Mouse (Mus musculus): ENCODE results near the gene Defb43. TPM values are rescaled to one million over a fixed set of nuclear protein-coding genes. Genes with fewer than 3 reads are reported as not detected.

Defb43 gene
- not detected in 2 replicates for polyA plus RNA-seq (2015; fragmentation: Nextera tagmentation; extraction: Ambion mirVana)

DNA sequence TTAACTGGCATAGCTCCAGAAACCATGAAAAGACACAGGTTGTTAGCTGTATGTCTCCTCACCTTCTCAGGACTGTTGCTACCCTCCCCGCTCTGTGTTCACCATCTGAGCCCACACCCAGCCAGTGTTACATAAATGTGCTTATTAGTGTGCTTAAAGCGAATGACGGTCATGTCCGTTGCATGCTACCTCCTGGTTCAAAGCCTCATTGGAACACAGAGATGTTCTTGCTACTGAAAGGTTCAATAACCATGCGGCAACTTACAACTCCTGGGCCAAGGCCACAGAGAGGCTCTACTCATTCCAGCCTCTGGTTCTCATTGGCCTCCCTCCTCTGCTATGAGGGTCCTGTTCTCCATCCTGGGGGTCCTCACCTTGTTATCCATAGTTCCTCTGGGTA is at the start of gene Defb43:
Gene Defb43, plus strand, starts transcription at position 301 of the 400 bp plus-strand sequence.
- Histone ChIP-seq H3K9me3 (no peaks in the 10 kb centered on the region), H3K4me2 (no peak within 1 kb of the TSS), H3K4me1 (replicated peaks) (no peaks in the 10 kb centered on the region), H3K4me3 (no peak within 1 kb of the TSS), H3K36me3 (no peaks in the 10 kb centered on the region), H3K27ac (replicated peaks) (no peak within 1 kb of the TSS), H3K27me3 (no peaks in the 10 kb centered on the region), H3K9ac (no peak within 1 kb of the TSS)
- ATAC-seq (ENCODE audit: low read depth), result no peak
- WGBS, result 96% methylated on average over 5 of the region's 5 CpGs

GRCm38 (mm10) chr14:62963632-62964031 is 47.9 kb upstream of the Defb43 start:
- ATAC-seq (ENCODE audit: low read depth), result no peak
- Histone ChIP-seq H3K9ac (no peak overlapping the region), H3K4me3 (no peak overlapping the region), H3K9me3 (no peaks in the 10 kb centered on the region; the same call in 1 of the 2 replicates), H3K27me3 (no peaks in the 10 kb centered on the region), H3K36me3 (peaks cover 20% of the 10 kb centered on the region), H3K4me2 (no peak overlapping the region), H3K4me1 (replicated peaks) (peaks cover 12% of the 10 kb centered on the region), H3K27ac (replicated peaks) (no peak overlapping the region)
- 82% methylated on average over 4 of the region's 4 CpGs for WGBS

GRCm38 (mm10) chr14:62965342-62965741 is 46.2 kb upstream of the Defb43 start:
- no peak overlapping the region for H3K27ac ChIP-seq (replicated peaks)
- no peaks in the 10 kb centered on the region for H3K27me3 ChIP-seq
- H3K9me3 ChIP-seq, result no peaks in the 10 kb centered on the region
- H3K4me3 ChIP-seq, result no peak overlapping the region
- H3K9ac ChIP-seq, result peak overlapping the region; percentile 22; the same call in 1 of the 2 replicates
- no peak overlapping the region; the same call in 1 of the 2 replicates for H3K4me2 ChIP-seq
- ATAC-seq (ENCODE audit: low read depth), result no peak
- 88% methylated on average over 5 of the region's 5 CpGs for WGBS
- peaks cover 12% of the 10 kb centered on the region for H3K4me1 ChIP-seq (replicated peaks)
- H3K36me3 ChIP-seq, result peaks cover 9% of the 10 kb centered on the region

DNA sequence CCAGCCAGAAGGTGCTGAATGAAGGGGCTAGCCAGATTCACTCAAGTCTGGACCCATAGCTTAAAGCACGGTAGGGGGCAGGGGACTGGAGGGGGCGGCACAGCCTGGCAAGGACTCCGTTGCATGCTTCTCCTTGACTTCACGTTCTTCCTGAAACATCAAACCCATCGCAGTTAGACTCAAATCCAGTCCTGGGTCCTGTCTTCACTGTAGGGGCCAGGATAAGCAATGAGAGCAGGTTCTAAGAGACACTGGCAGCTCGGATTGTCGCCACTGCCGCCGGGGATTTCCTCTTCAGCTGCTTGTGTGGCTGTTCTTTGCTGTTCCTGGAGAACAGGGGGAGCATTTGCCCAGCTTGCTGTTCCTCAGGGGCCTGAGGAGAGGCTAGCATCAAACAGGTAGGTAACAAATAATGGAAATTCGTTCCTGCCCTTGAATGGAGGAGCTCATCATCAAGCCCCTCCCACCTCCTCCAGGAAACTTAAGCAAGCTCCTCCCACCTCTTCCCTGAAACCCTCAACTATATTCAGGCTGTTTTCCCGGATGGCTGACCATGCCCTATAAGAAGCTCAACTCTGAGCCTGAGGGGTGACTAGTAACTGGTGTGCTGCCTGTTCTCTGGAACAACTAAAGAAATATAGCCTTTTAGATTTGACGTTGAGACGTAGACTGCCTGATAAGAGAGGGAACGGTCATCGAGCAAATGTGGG is 45.6 kb upstream of the Defb43 start:
- H3K27ac ChIP-seq (replicated peaks), result no peak overlapping the region
- H3K9me3 ChIP-seq, result no peaks in the 10 kb centered on the region
- no peak for ATAC-seq (ENCODE audit: low read depth)
- peak overlapping the region; percentile 23 for H3K4me3 ChIP-seq
- peaks cover 6% of the 10 kb centered on the region for H3K36me3 ChIP-seq
- peaks cover 12% of the 10 kb centered on the region for H3K4me1 ChIP-seq (replicated peaks)
- no peaks in the 10 kb centered on the region for H3K27me3 ChIP-seq
- 19% methylated on average over 15 of the region's 15 CpGs for WGBS
- H3K4me2 ChIP-seq, result peak overlapping the region; percentile 49
- peak overlapping the region; percentile 22; the same call in 1 of the 2 replicates for H3K9ac ChIP-seq

- H3K9me3 ChIP-seq, result no peaks in the 10 kb centered on the region
- H3K4me2 ChIP-seq, result no peak overlapping the region
- H3K4me3 ChIP-seq, result no peak overlapping the region
- 11% methylated on average over 5 of the region's 5 CpGs for WGBS
- ATAC-seq (ENCODE audit: low read depth), result no peak
- H3K27ac ChIP-seq (replicated peaks), result no peak overlapping the region
- H3K36me3 ChIP-seq, result no peaks in the 10 kb centered on the region
- H3K4me1 ChIP-seq (replicated peaks), result no peaks in the 10 kb centered on the region; the same call in 1 of the 2 replicates
- no peak overlapping the region for H3K9ac ChIP-seq
- no peaks in the 10 kb centered on the region for H3K27me3 ChIP-seq
These were observed 36.5 kb upstream of the Defb43 start for GRCm38 (mm10) chr14:62975046-62975445.

GRCm38 (mm10) chr14:62979815-62980214 is 31.8 kb upstream of the Defb43 start:
- Histone ChIP-seq H3K4me2 (no peak overlapping the region), H3K9me3 (peaks cover 4% of the 10 kb centered on the region; the same call in 1 of the 2 replicates), H3K36me3 (no peaks in the 10 kb centered on the region), H3K9ac (no peak overlapping the region), H3K4me3 (no peak overlapping the region), H3K27ac (replicated peaks) (no peak overlapping the region), H3K4me1 (replicated peaks) (no peaks in the 10 kb centered on the region), H3K27me3 (no peaks in the 10 kb centered on the region)
- ATAC-seq (ENCODE audit: low read depth), result no peak
- WGBS, result 83% methylated on average over 1 of the region's 1 CpGs

GRCm38 (mm10) chr14:62984410-62984809 is 27.2 kb upstream of the Defb43 start, which contains the start of gene Defb48:
Defb48 (minus strand) TSS chr14:62984510.
- H3K36me3 ChIP-seq, result no peaks in the 10 kb centered on the region
- 74% methylated on average over 1 of the region's 1 CpGs for WGBS
- ATAC-seq (ENCODE audit: low read depth), result no peak

DNA sequence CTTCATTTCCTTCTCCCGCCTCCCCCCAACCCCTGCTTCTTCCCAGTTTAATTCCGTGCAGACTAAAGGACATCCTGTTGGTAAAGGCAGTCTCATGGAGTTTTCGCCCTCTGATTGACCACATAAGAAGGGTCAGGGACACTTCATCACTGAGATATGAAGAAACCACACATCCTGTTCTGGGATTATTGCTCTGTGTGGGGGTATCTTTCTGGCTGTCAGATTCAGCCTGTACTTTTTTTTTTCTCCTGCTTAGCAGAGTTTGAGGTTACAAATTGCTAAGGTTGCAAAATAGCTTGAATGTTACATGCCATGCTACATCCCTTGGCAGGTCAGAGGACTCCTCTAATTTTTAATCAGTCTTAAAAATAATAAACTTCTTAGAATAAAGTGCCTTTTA is 20.3 kb upstream of the Defb43 start:
- Histone ChIP-seq H3K9me3 (no peaks in the 10 kb centered on the region), H3K27ac (replicated peaks) (no peak overlapping the region), H3K9ac (no peak overlapping the region), H3K36me3 (no peaks in the 10 kb centered on the region), H3K4me2 (no peak overlapping the region), H3K27me3 (no peaks in the 10 kb centered on the region), H3K4me1 (replicated peaks) (no peaks in the 10 kb centered on the region), H3K4me3 (no peak overlapping the region)
- WGBS, result 82% methylated on average over 3 of the region's 3 CpGs
- no peak for ATAC-seq (ENCODE audit: low read depth)

More at GRCm38 (mm10) chr14:62984410-62984809, 27.2 kb upstream of the Defb43 start, which contains the start of gene Defb48:
- Histone ChIP-seq H3K9ac (no peak within 1 kb of the TSS), H3K4me3 (no peak within 1 kb of the TSS), H3K27ac (replicated peaks) (no peak within 1 kb of the TSS), H3K27me3 (no peaks in the 10 kb centered on the region), H3K4me2 (no peak within 1 kb of the TSS), H3K9me3 (peaks cover 4% of the 10 kb centered on the region; the same call in 1 of the 2 replicates), H3K4me1 (replicated peaks) (no peaks in the 10 kb centered on the region)

- H3K9ac ChIP-seq, result no peak overlapping the region
- no peak for ATAC-seq (ENCODE audit: low read depth)
- no peaks in the 10 kb centered on the region for H3K27me3 ChIP-seq
- no peaks in the 10 kb centered on the region for H3K36me3 ChIP-seq
- no peak overlapping the region for H3K27ac ChIP-seq (replicated peaks)
- WGBS, result 67% methylated on average over 7 of the region's 7 CpGs
- H3K4me1 ChIP-seq (replicated peaks), result no peaks in the 10 kb centered on the region
- no peaks in the 10 kb centered on the region for H3K9me3 ChIP-seq
- no peak overlapping the region for H3K4me2 ChIP-seq
- H3K4me3 ChIP-seq, result no peak overlapping the region
These were observed 19.6 kb upstream of the Defb43 start for GRCm38 (mm10) chr14:62991849-62992510.

DNA sequence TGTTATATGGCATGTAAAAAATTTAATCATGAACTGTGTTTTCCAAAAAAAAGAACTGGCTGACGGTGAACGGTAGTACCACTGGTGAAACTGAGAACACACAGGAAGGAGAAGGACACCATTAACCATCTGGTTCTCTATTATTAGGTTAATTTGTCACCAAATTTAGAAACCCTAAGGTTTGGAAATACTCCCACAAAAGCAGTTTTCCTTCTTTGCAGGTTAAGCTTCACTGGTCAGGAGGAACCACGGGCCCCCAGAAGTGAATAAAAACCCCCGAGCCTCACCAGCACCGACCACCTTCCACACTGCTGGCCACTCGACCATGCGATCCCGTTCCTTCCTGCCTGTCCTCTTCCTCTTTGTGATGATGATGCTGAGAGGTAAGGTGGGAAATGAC is 13.8 kb upstream of the Defb43 start, which contains the start of gene Defb47:
Gene Defb47, plus strand, starts transcription at position 301 of the 400 bp plus-strand sequence.
- Histone ChIP-seq H3K4me2 (no peak within 1 kb of the TSS), H3K36me3 (no peaks in the 10 kb centered on the region), H3K9me3 (no peaks in the 10 kb centered on the region), H3K4me1 (replicated peaks) (no peaks in the 10 kb centered on the region), H3K27ac (replicated peaks) (no peak within 1 kb of the TSS), H3K27me3 (no peaks in the 10 kb centered on the region), H3K9ac (no peak within 1 kb of the TSS), H3K4me3 (no peak within 1 kb of the TSS)
- WGBS, result 93% methylated on average over 8 of the region's 8 CpGs
- no peak for ATAC-seq (ENCODE audit: low read depth)

- Histone ChIP-seq H3K9ac (no peak overlapping the region), H3K27ac (replicated peaks) (no peak overlapping the region), H3K27me3 (no peaks in the 10 kb centered on the region), H3K4me3 (no peak overlapping the region), H3K4me1 (replicated peaks) (no peaks in the 10 kb centered on the region), H3K4me2 (no peak overlapping the region), H3K36me3 (no peaks in the 10 kb centered on the region), H3K9me3 (no peaks in the 10 kb centered on the region)
- ATAC-seq (ENCODE audit: low read depth), result no peak
- WGBS, result 89% methylated on average over 4 of the region's 4 CpGs
These were observed 12.6 kb upstream of the Defb43 start for GRCm38 (mm10) chr14:62998977-62999376.

GRCm38 (mm10) chr14:63002588-63002987 is 9.0 kb upstream of the Defb43 start:
- Histone ChIP-seq H3K27ac (replicated peaks) (no peak overlapping the region), H3K9me3 (no peaks in the 10 kb centered on the region)
- 83% methylated on average over 2 of the region's 2 CpGs for WGBS

More at GRCm38 (mm10) chr14:63002588-63002987, 9.0 kb upstream of the Defb43 start:
- H3K4me3 ChIP-seq, result no peak overlapping the region
- no peak for ATAC-seq (ENCODE audit: low read depth)
- H3K4me1 ChIP-seq (replicated peaks), result no peaks in the 10 kb centered on the region
- no peaks in the 10 kb centered on the region for H3K36me3 ChIP-seq
- H3K27me3 ChIP-seq, result no peaks in the 10 kb centered on the region
- H3K9ac ChIP-seq, result no peak overlapping the region
- H3K4me2 ChIP-seq, result no peak overlapping the region

Data from neural tube, embryonic 13.5 days (tissue).